Mouse (Mus musculus) midbrain, embryonic 11.5 days (tissue): Measurements from ENCODE around the gene Fosl1. TPM values are rescaled to one million over a fixed set of nuclear protein-coding genes. Genes with fewer than 3 reads are reported as not detected.
A peak's percentile ranks its signal among the peaks of the same experiment; 100 is the strongest.

Experiments
- ATAC-seq: fragments of 200-750 bp; cut with Nextera tagmentation; 2 replicates; pipeline ENCODE4 v1.8.0; 2017; ENCODE audit warnings: moderate TSS enrichment, moderate library complexity; ENCODE audit not compliant: low FRiP score
- DNase-seq: peaks from one replicate; pipeline ENCODE4 v3.0.0; 2015; ENCODE audit warnings: low spot score; ENCODE audit errors: missing footprints
- H3K27ac ChIP-seq: fragments of 300-500 bp; sonication (generic); 2 replicates; pipeline ENCODE4 v1.5.1; 2014; ENCODE audit warnings: low read depth, low read length
- H3K27me3 ChIP-seq: fragments of 300-500 bp; sonication (generic); 2 replicates; pipeline ENCODE4 v1.6.1; 2014; ENCODE audit warnings: mild to moderate bottlenecking, low read length, moderate library complexity, mixed read lengths; ENCODE audit not compliant: control insufficient read depth, insufficient read depth
- H3K36me3 ChIP-seq: fragments of 300-500 bp; sonication (generic); 2 replicates; pipeline ENCODE4 v1.6.1; 2014; ENCODE audit warnings: mild to moderate bottlenecking, low read length, moderate library complexity, mixed read lengths; ENCODE audit not compliant: control insufficient read depth, insufficient read depth
- H3K4me1 ChIP-seq: fragments of 300-500 bp; sonication (generic); 2 replicates; pipeline ENCODE4 v1.6.1; 2014; ENCODE audit warnings: low read length; ENCODE audit not compliant: control insufficient read depth, insufficient read depth
- H3K4me2 ChIP-seq: fragments of 300-500 bp; sonication (generic); 2 replicates; pipeline ENCODE4 v1.6.1; 2014; ENCODE audit warnings: mild to moderate bottlenecking, moderate library complexity
- H3K4me3 ChIP-seq: fragments of 300-500 bp; sonication (generic); 2 replicates; pipeline ENCODE4 v1.5.1; 2014; ENCODE audit warnings: low read depth, low read length
- H3K9ac ChIP-seq: fragments of 300-500 bp; sonication (generic); 2 replicates; pipeline ENCODE4 v1.6.1; 2014; ENCODE audit warnings: low read length
- H3K9me3 ChIP-seq: fragments of 300-500 bp; sonication (generic); 2 replicates; pipeline ENCODE4 v1.6.1; 2016; ENCODE audit warnings: low read length; ENCODE audit not compliant: control insufficient read depth
- WGBS: fragments of 180-500 bp; shearing (Covaris S2); extraction: QIAGEN DNeasy Blood & Tissue Kit; methylation state at CpG from one replicate; pipeline ENCODE4 v1.1.7; 2014; 5-methylcytosine and 5-hydroxymethylcytosine counted together
- polyA plus RNA-seq: library from polyadenylated mRNA; unstranded; fragments of >200 nt; fragmentation: Nextera tagmentation; extraction: Ambion mirVana; gene quantifications from 2 replicates; pipeline ENCODE4 v1.2.1, GENCODE M21; 2014

The Fosl1 gene
- polyA plus RNA-seq, 1 experiment from 2014 or later, result not detected

DNA sequence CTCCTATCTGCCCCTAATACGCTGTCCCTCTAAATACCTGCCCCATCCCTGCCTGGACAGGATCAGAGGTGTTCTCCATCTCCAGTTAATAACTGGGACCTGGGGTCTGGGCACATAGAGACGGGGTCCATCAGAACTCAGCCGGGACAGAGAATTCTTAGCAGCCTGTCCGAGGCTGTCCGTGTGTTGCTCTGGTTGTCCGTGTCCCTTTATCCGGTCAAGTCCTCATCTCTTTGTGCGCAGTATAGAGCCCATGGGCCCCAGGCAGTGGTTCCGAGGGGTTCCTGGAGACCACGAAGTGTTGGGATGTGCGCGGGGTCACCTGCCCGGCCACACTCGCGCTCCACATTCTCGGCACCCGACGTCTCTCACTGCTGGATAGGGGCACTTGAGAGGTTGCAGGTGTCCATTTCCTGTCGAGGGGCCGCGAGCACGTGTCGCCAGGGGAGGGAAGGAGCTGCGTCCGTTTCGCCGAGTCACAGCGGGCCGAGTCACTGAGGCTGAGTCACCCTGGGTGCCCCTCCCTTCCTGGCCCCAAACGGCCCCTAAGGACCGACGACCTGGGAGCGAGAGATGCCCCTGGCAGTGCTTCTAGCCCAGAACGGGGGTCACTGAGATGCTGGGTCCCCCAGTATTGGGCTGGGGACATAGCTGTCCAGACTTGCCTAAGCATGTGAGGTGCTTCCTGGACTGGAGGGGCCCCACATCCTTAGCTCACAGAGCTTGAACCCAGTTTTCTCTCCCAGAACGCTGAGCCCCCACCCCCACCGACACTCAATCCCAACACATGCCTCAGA, 1.2 kb downstream of the Fosl1 start:
- peak overlapping the region; percentile 50 for H3K4me3 ChIP-seq
- H3K27ac ChIP-seq, result no peak overlapping the region
- 9% methylated on average over 36 of the region's 36 CpGs for WGBS
- H3K36me3 ChIP-seq, result no peaks in the 10 kb centered on the region
- no peak for ATAC-seq
- peak; percentile 93 for DNase-seq
- H3K4me1 ChIP-seq, result peaks cover 12% of the 10 kb centered on the region
- peaks cover 44% of the 10 kb centered on the region for H3K27me3 ChIP-seq
- no peaks in the 10 kb centered on the region for H3K9me3 ChIP-seq
- H3K9ac ChIP-seq, result no peak overlapping the region
- H3K4me2 ChIP-seq, result peak overlapping the region; percentile 91; the same call in 1 of the 2 replicates

DNA sequence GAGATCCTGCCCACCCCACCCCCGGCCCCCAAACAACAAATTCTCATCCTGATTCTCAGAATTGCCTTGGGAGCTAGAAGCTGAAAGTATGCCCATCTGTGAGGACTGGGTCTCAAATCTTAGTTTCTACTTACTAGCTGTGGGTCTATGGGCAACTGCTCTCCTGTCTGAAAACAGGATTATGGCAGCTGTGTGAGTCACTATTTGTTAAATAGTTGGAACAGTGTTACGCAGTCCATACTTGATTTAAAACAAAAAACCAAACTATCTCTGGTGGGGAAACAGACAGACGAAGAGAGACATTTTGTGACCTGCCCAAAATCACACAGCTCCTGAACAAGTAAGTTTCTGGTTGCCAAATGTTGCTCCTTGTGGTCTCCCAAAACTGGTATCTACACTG, 2.3 kb downstream of the Fosl1 start:
- 84% methylated on average over 3 of the region's 3 CpGs for WGBS
- ATAC-seq (no peak), DNase-seq (no peak)
- H3K9ac ChIP-seq, result no peak overlapping the region
- no peaks in the 10 kb centered on the region for H3K36me3 ChIP-seq
- no peak overlapping the region for H3K4me3 ChIP-seq
- no peaks in the 10 kb centered on the region for H3K9me3 ChIP-seq
- no peak overlapping the region for H3K4me2 ChIP-seq
- peaks cover 12% of the 10 kb centered on the region for H3K4me1 ChIP-seq
- H3K27ac ChIP-seq, result no peak overlapping the region
- H3K27me3 ChIP-seq, result peaks cover 44% of the 10 kb centered on the region

DNA sequence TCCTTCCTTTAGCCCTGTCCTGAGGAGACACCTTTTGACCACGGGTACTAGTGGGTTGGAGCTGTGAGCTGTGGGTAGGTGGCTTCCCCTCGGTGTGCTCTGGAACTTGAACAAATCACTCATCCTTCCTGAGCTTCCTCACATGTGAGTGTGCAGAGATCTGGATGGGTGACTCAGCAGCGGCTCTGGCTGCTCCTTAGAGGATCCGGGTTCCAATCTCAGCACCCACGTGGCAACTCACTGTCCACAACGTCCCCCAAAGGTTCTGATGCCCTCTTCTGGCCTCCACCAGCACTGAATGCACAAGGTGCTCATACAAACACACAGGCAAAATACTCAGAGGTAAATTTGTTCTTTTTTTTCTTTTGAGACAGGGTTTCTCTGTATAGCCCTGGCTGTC, 4.4 kb downstream of the Fosl1 start:
- Histone ChIP-seq H3K4me3 (no peak overlapping the region), H3K36me3 (no peaks in the 10 kb centered on the region), H3K27ac (no peak overlapping the region), H3K9me3 (no peaks in the 10 kb centered on the region), H3K4me2 (no peak overlapping the region), H3K4me1 (peaks cover 29% of the 10 kb centered on the region), H3K9ac (no peak overlapping the region), H3K27me3 (peaks cover 35% of the 10 kb centered on the region)
- DNase-seq, result no peak
- ATAC-seq, result no peak
- 80% methylated on average over 6 of the region's 6 CpGs for WGBS

DNA sequence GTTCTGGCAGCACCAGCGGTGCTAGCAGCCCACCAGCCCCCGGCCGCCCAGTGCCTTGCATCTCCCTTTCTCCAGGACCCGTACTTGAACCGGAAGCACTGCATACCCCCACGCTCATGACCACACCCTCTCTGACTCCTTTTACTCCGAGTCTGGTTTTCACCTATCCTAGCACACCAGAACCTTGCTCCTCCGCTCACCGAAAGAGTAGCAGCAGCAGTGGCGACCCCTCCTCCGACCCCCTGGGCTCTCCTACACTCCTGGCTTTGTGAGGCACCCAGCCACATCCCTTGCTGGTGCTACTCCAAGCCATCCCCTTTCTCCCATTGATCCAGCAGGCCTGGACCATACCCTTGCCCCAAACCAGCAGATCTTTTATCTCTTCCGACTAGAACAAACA, 7.7 kb downstream of the Fosl1 start:
- H3K4me3 ChIP-seq, result no peak overlapping the region
- 76% methylated on average over 12 of the region's 12 CpGs for WGBS
- peak overlapping the region; percentile 100; the same call in 1 of the 2 replicates for H3K4me2 ChIP-seq

DNA sequence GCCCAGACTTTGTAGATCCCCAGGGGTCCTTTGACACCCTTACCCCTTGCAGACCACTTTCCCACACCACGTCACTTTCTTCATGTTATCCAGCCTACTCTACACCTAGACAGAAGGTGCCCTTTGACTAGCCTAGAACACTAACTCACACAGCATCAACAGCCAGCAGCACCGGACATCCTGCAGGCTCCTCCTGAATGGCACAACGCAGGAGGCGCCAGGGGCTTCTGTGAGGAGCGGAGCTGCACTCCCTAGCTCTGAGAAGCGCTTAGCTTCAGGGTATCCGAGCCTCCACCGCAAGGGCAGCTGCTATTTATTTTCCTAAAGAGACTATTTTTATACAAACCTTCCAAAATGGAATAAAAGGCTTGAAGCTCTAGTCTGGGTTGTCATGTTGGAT, 8.2 kb downstream of the Fosl1 start:
- Histone ChIP-seq H3K27ac (no peak overlapping the region), H3K4me1 (peaks cover 26% of the 10 kb centered on the region), H3K4me3 (peak overlapping the region; percentile 75; the same call in 1 of the 2 replicates), H3K9ac (no peak overlapping the region), H3K9me3 (no peaks in the 10 kb centered on the region), H3K27me3 (0 out of 2 replicates have a peak, but pooled peaks cover 3% of the 10 kb centered on the region), H3K4me2 (peak overlapping the region; percentile 100), H3K36me3 (no peaks in the 10 kb centered on the region)
- ATAC-seq (no peak), DNase-seq (no peak)
- 64% methylated on average over 8 of the region's 8 CpGs for WGBS

More for the DNA sequence above, 7.7 kb downstream of the Fosl1 start:
- Histone ChIP-seq H3K27ac (no peak overlapping the region), H3K9me3 (no peaks in the 10 kb centered on the region), H3K27me3 (peaks cover 4% of the 10 kb centered on the region; the same call in 1 of the 2 replicates), H3K9ac (no peak overlapping the region), H3K4me1 (peaks cover 24% of the 10 kb centered on the region), H3K36me3 (no peaks in the 10 kb centered on the region)
- ATAC-seq, result no peak
- DNase-seq, result no peak

DNA sequence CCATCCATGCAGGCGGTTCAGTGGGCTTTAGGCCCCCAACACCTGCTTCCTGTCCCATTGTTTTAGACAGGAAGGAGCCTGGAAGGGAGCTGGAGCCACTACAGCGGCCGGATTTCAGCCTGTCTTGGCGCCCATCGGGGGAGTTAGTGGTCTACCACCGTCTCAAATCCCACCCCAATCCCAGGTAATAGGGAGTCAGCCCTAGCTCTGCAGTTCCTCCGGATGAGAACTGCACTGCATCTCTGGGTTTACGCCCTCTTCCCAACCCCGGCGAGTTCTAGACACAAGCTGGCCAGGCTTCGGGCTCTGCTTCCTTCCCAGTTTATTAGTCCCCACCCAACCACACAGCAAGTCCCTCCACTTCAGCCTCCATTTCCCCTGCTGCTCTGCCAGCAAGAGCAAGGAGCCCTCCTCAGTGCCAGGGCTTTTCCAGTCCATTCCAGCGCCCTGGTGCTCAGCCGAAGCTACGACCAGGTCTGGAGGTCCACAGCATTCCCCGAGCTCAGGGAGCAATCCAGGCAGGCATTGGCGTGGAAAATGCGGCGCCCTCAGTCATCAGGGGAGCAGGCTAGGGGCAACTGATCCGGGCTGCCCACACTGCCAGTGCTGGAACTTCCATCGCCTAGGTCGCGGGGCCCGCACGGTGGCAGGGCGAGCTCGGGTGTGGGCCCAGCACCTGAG, 9.0 kb downstream of the Fosl1 start:
- peak overlapping the region; percentile 100 for H3K4me2 ChIP-seq
- no peak for ATAC-seq
- H3K9me3 ChIP-seq, result no peaks in the 10 kb centered on the region
- H3K4me3 ChIP-seq, result peak overlapping the region; percentile 75
- 0 out of 2 replicates have a peak, but pooled peaks cover 3% of the 10 kb centered on the region for H3K27me3 ChIP-seq
- peak overlapping the region; percentile 89 for H3K27ac ChIP-seq
- H3K4me1 ChIP-seq, result peaks cover 31% of the 10 kb centered on the region
- no peaks in the 10 kb centered on the region for H3K36me3 ChIP-seq
- peak; percentile 93 for DNase-seq
- peak overlapping the region; percentile 87 for H3K9ac ChIP-seq
- 6% methylated on average over 26 of the region's 26 CpGs for WGBS

DNA sequence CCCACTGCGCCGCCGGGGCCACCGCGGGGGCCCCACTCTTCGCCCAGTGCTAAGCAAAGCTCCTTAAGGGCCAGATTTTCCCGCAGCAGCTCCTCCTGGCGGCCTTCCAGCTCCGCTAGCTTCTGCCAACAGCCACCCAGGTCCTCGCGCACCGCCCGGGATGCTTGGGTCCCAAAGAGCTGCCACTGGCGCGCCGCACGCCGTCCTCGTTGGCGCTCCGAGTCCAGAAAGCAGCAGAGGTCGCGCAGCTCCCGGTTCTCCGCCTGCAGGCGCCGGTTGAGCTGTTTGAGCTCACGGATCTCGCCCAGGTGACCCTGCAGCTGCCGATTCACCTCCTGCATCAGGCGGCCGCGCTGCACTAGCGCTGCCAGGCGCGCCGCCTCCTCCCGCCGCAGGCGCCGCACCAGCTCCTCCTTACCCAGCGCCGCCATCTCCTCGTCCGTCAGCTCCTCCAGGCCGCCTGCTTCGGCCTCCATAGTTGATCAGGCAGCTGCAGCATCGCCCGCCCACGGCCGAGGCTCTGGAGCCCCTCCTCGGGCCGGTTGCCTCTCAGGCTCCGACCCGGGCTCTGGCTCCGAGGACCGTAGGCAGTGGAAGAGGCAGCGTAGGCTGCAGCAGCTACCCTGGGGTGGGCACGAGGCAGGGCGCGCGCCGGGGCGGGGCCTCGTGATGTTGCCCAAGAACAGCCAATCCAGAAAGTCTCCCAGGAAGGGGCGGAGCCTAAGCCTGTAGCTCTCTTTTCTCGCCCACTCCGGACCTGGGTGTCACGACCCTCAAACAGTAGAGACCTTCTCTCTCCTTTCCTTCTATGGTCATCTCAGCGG, 9.8 kb downstream of the Fosl1 start:
- Histone ChIP-seq H3K4me3 (peak overlapping the region; percentile 75), H3K9ac (peak overlapping the region; percentile 87), H3K27me3 (0 out of 2 replicates have a peak, but pooled peaks cover 3% of the 10 kb centered on the region), H3K9me3 (no peaks in the 10 kb centered on the region), H3K36me3 (no peaks in the 10 kb centered on the region), H3K4me2 (peak overlapping the region; percentile 100), H3K27ac (peak overlapping the region; percentile 89), H3K4me1 (peaks cover 32% of the 10 kb centered on the region)
- DNase-seq (peak; percentile 99), ATAC-seq (peak; percentile 92)
- under 1% methylated on average over 69 of the region's 70 CpGs for WGBS

DNA sequence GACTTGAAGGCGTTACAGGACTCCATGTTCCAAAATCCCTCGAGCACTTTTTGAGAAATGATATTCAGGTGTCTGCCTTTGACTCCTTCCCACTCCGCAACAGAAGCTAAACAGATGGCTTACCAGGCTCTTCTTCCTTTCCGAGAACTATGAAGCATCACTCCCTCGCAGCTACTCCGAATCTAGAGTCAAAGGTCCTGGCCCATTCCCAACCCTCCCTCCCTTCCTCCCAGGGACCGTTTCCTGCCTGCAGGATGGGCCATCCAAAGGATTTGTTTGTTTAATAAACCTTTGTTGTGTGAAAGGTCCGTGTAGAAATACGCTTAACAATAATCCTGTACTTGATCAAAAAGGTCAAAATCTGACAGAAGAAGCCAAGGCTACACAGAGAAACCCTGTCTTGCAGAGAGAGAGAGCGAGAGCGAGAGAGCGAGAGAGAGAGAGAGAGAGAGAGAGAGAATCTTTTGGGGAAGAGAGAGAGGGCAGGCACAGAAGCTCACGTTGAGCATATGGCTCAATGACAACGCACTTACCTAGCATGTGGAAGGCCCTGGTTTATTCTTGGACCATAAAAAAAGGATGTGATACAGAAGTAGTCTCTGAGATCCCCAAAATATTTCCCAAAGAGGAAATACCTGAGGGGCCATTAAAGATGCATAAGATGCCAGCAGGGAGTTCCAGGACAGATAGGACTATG, 10.5 kb downstream of the Fosl1 start, which contains the start of gene Ccdc85b:
Gene Ccdc85b (minus strand): TSS at position 149 of the 697 bp plus-strand sequence.
- ATAC-seq (no peak), DNase-seq (no peak)
- peak within 1 kb of the TSS; percentile 100 for H3K4me2 ChIP-seq
- no peaks in the 10 kb centered on the region for H3K9me3 ChIP-seq
- peak within 1 kb of the TSS; percentile 89 for H3K27ac ChIP-seq
- H3K27me3 ChIP-seq, result 0 out of 2 replicates have a peak, but pooled peaks cover 3% of the 10 kb centered on the region
- peak within 1 kb of the TSS; percentile 87 for H3K9ac ChIP-seq
- WGBS, result 18% methylated on average over 14 of the region's 14 CpGs
- H3K36me3 ChIP-seq, result no peaks in the 10 kb centered on the region
- peaks cover 32% of the 10 kb centered on the region for H3K4me1 ChIP-seq
- H3K4me3 ChIP-seq, result peak within 1 kb of the TSS; percentile 75
